Mouse (Mus musculus): ENCODE data around the gene Eef1akmt3. TPM values are rescaled to one million over a fixed set of nuclear protein-coding genes. Genes with fewer than 3 reads are reported as not detected.

Eef1akmt3 gene
- polyA plus RNA-seq, 2 experiments = 0.87 to 3.4 TPM

- Histone ChIP-seq H3K36me3 (ENCODE audit: control insufficient read depth, insufficient read depth, low read length) (peaks cover 23% of the 10 kb centered on the region), H3K4me3 (replicated peaks; ENCODE audit: low read length) (no peak overlapping the region), H3K27me3 (ENCODE audit: control insufficient read depth, insufficient read depth, low read length) (no peaks in the 10 kb centered on the region), H3K9me3 (ENCODE audit: control insufficient read depth, low read length) (no peaks in the 10 kb centered on the region), H3K9ac (ENCODE audit: low read depth, low read length, severe bottlenecking) (no peak overlapping the region), H3K4me1 (ENCODE audit: control insufficient read depth, insufficient read depth, low read length) (no peaks in the 10 kb centered on the region), H3K27ac (replicated peaks; ENCODE audit: low read depth, low read length) (no peak overlapping the region; the same call in 1 of the 2 replicates), H3K4me2 (replicated peaks; ENCODE audit: low read depth, low read length, severe bottlenecking) (no peak overlapping the region)
- no peak for ATAC-seq (ENCODE audit: low FRiP score, low read depth)
- WGBS = 83% methylated on average over 8 of the region's 8 CpGs
- TF ChIP-seq POLR2A (IDR thresholded peaks at IDR 0.05; ENCODE audit: borderline replicate concordance, extremely low read depth, insufficient read depth, insufficient read length) = no peak
- no peak for DNase-seq (ENCODE audit: low spot score)
Observed at GRCm38 (mm10) chr10:127003334-127003733, 38.0 kb downstream of the Eef1akmt3 start.

DNA sequence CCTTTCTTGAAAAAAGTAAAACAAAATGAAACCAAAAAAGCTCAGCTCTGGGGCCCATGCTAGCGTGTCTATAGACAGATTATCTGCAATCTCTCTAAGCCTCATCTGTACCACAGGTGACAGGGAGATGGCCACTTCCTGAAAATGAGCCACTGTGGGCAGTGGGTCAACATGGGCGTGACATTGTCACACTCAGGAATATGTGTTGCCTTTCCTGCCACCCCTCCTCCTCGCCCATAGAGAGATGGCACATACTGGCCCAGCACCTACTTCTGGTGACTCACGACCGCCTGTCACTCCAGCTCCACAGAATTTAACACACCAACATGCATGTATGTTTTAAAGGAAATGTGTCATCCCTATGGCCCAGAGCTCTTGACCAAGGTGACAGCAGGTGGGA lies 38.5 kb downstream of the Eef1akmt3 start:
- H3K4me3 ChIP-seq (replicated peaks; ENCODE audit: low read length) = no peak overlapping the region
- no peak for TF ChIP-seq POLR2A (IDR thresholded peaks at IDR 0.05; ENCODE audit: borderline replicate concordance, extremely low read depth, insufficient read depth, insufficient read length)
- H3K9ac ChIP-seq (ENCODE audit: low read depth, low read length, severe bottlenecking) = no peak overlapping the region
- WGBS = 85% methylated on average over 5 of the region's 5 CpGs
- no peak overlapping the region for H3K27ac ChIP-seq (replicated peaks; ENCODE audit: low read depth, low read length)
- peaks cover 28% of the 10 kb centered on the region for H3K36me3 ChIP-seq (ENCODE audit: control insufficient read depth, insufficient read depth, low read length)
- DNase-seq (ENCODE audit: low spot score) (no peak), ATAC-seq (ENCODE audit: low FRiP score, low read depth) (no peak)
- no peaks in the 10 kb centered on the region for H3K9me3 ChIP-seq (ENCODE audit: control insufficient read depth, low read length)
- no peaks in the 10 kb centered on the region for H3K4me1 ChIP-seq (ENCODE audit: control insufficient read depth, insufficient read depth, low read length)
- no peak overlapping the region for H3K4me2 ChIP-seq (replicated peaks; ENCODE audit: low read depth, low read length, severe bottlenecking)
- H3K27me3 ChIP-seq (ENCODE audit: control insufficient read depth, insufficient read depth, low read length) = no peaks in the 10 kb centered on the region

DNA sequence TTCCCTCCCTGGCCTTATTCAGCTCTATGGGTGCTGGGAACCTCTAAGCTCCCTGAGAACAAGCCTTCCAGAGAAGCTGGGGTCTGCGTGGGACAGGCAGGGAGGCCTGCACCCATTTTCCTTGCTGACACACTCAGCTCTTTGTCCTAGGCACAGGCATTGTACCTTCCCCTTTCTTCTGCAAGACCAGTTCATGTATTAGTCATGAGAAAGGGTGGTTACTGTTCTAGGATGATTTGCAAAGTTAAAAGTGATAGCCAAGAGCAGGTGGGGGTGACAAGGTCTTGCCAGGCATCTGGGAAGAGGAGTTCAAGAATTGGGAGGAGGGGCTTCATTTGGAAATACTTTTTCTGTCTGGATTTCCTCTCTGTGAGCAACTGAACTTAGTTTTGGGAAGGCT lies 39.3 kb downstream of the Eef1akmt3 start:
- 100% methylated on average over 1 of the region's 1 CpGs for WGBS
- DNase-seq (ENCODE audit: low spot score) (no peak), ATAC-seq (ENCODE audit: low FRiP score, low read depth) (no peak)
- Histone ChIP-seq H3K27ac (replicated peaks; ENCODE audit: low read depth, low read length) (no peak overlapping the region), H3K9me3 (ENCODE audit: control insufficient read depth, low read length) (no peaks in the 10 kb centered on the region), H3K4me3 (replicated peaks; ENCODE audit: low read length) (no peak overlapping the region), H3K4me1 (ENCODE audit: control insufficient read depth, insufficient read depth, low read length) (no peaks in the 10 kb centered on the region), H3K27me3 (ENCODE audit: control insufficient read depth, insufficient read depth, low read length) (no peaks in the 10 kb centered on the region), H3K9ac (ENCODE audit: low read depth, low read length, severe bottlenecking) (no peak overlapping the region), H3K36me3 (ENCODE audit: control insufficient read depth, insufficient read depth, low read length) (peaks cover 35% of the 10 kb centered on the region), H3K4me2 (replicated peaks; ENCODE audit: low read depth, low read length, severe bottlenecking) (no peak overlapping the region)
- no peak for TF ChIP-seq POLR2A (IDR thresholded peaks at IDR 0.05; ENCODE audit: borderline replicate concordance, extremely low read depth, insufficient read depth, insufficient read length)

- H3K9ac ChIP-seq (ENCODE audit: low read depth, low read length, severe bottlenecking) = no peak overlapping the region
- no peak overlapping the region for H3K4me2 ChIP-seq (replicated peaks; ENCODE audit: low read depth, low read length, severe bottlenecking)
- H3K4me3 ChIP-seq (replicated peaks; ENCODE audit: low read length) = no peak overlapping the region
- no peak for ATAC-seq (ENCODE audit: low FRiP score, low read depth)
- no peak overlapping the region for H3K27ac ChIP-seq (replicated peaks; ENCODE audit: low read depth, low read length)
- WGBS = 83% methylated on average over 9 of the region's 9 CpGs
- peaks cover 35% of the 10 kb centered on the region for H3K36me3 ChIP-seq (ENCODE audit: control insufficient read depth, insufficient read depth, low read length)
- H3K4me1 ChIP-seq (ENCODE audit: control insufficient read depth, insufficient read depth, low read length) = no peaks in the 10 kb centered on the region
- no peaks in the 10 kb centered on the region for H3K27me3 ChIP-seq (ENCODE audit: control insufficient read depth, insufficient read depth, low read length)
- DNase-seq (ENCODE audit: low spot score) = no peak
- no peaks in the 10 kb centered on the region for H3K9me3 ChIP-seq (ENCODE audit: control insufficient read depth, low read length)
- TF ChIP-seq POLR2A (IDR thresholded peaks at IDR 0.05; ENCODE audit: borderline replicate concordance, extremely low read depth, insufficient read depth, insufficient read length) = no peak
Observed at GRCm38 (mm10) chr10:127001297-127001696, 40.0 kb downstream of the Eef1akmt3 start.

DNA sequence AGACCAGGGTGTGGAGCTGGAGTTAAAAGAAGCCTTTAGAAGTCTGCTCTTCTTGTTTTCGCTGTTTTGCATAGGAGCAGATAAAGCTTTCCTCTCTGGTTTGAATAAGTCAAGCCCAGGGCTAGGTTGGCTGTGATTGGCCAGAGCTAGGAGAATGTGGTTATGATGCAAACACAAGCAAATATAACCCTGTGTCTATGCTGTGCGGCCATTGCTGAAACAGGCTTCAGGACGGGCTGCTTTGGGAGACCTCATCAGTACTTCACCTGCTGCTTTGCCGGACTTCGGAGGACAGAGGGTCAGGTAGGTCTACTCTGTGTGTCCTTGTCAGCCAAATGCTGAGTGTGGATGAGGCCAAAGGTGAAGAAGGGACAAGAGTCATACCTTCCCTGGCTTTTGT lies 40.8 kb downstream of the Eef1akmt3 start, which contains the start of gene Avil:
Gene Avil (plus strand): TSS at position 181 of the 400 bp plus-strand sequence.
- Histone ChIP-seq H3K4me1 (ENCODE audit: control insufficient read depth, insufficient read depth, low read length) (no peaks in the 10 kb centered on the region), H3K4me3 (replicated peaks; ENCODE audit: low read length) (no peak within 1 kb of the TSS), H3K36me3 (ENCODE audit: control insufficient read depth, insufficient read depth, low read length) (peaks cover 43% of the 10 kb centered on the region), H3K9ac (ENCODE audit: low read depth, low read length, severe bottlenecking) (no peak within 1 kb of the TSS), H3K4me2 (replicated peaks; ENCODE audit: low read depth, low read length, severe bottlenecking) (no peak within 1 kb of the TSS), H3K27ac (replicated peaks; ENCODE audit: low read depth, low read length) (no peak within 1 kb of the TSS), H3K9me3 (ENCODE audit: control insufficient read depth, low read length) (no peaks in the 10 kb centered on the region), H3K27me3 (ENCODE audit: control insufficient read depth, insufficient read depth, low read length) (no peaks in the 10 kb centered on the region)
- DNase-seq (ENCODE audit: low spot score) = no peak
- 86% methylated on average over 5 of the region's 5 CpGs for WGBS
- TF ChIP-seq POLR2A (IDR thresholded peaks at IDR 0.05; ENCODE audit: borderline replicate concordance, extremely low read depth, insufficient read depth, insufficient read length) = no peak
- peak; percentile 14; the same call in 1 of the 2 replicates for ATAC-seq (ENCODE audit: low FRiP score, low read depth)
